Mouse (Mus musculus): Measurements from ENCODE around the gene Fam120b. TPM values are rescaled to one million over a fixed set of nuclear protein-coding genes. Genes with fewer than 3 reads are reported as not detected.

Fam120b gene
- total and polyA plus RNA-seq, 3 experiments: 17.2 to 19.5 (median 18.1) TPM

DNA sequence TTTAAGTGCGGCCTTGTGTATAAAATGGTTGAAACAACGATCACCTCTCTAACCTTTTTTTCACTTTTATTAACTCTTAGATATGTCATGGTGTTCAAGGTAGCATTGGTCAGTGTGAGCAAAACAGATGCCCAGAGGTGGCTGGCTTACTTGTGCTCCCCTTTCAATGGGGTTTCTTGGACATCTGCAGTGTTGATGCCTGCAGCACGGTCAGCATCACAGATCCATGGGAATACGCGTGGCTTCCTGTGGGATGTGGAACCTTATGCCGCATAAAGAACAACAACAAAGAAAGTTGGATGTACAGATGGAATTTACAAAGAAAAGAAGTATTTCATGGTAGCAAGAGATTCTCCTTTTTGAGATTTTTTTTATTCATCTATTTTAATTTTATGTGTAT, 25.4 kb downstream of the Fam120b start:
- Histone ChIP-seq H3K4me3 (replicated peaks in 1 of 3; ENCODE audit: low read depth in 2 of 3, low read length in 2 of 3, poor library complexity in 1 of 3) (no peak overlapping the region), H3K27me3 (replicated peaks) (no peaks in the 10 kb centered on the region), H3K4me2 (ENCODE audit: insufficient read depth, low read depth, poor library complexity, severe bottlenecking) (no peak overlapping the region), H3K9me3 (replicated peaks; ENCODE audit: low read length) (peaks cover 4% of the 10 kb centered on the region), H3K4me1 (ENCODE audit: control insufficient read depth in 1 of 2, insufficient read depth in 2 of 2) (no peaks in the 10 kb centered on the region), H3K79me2 (replicated peaks; ENCODE audit: control insufficient read depth, extremely low read depth, insufficient read depth, poor library complexity, severe bottlenecking) (no peaks in the 10 kb centered on the region), H3K36me3 (replicated peaks in 1 of 2; ENCODE audit: control insufficient read depth in 1 of 2, insufficient read depth in 1 of 2, low read length in 1 of 2) (peaks cover 80 to 97% of the 10 kb centered on the region in 2 experiments), H3K9ac (ENCODE audit: insufficient read depth, low read depth) (no peak overlapping the region), H3K27ac (ENCODE audit: insufficient read depth, low read depth) (no peak overlapping the region)
- dilution Hi-C loops (cut with MboI; ENCODE audit: extremely low pct_ligation_motif_present, extremely low pct_unique_long_range_greater_than_20kb, low sequenced_read_pairs): no loop called here
- in situ Hi-C loops (cut with MboI; ENCODE audit: low pct_ligation_motif_present, low pct_unique_long_range_greater_than_20kb, low sequenced_read_pairs): no loop called here
- DNase-seq (ENCODE audit: extremely low read depth): no peak
- no peak for TF ChIP-seq IRF4 (IDR thresholded peaks at IDR 0.05; ENCODE audit: low read depth, low read length)
- TF ChIP-seq ZMIZ1 (IDR thresholded peaks at IDR 0.05; ENCODE audit: low read depth, low read length): no peak
- no peak for TF ChIP-seq USF2 (conservative IDR thresholded peaks at IDR 0.05; ENCODE audit: low read depth, low read length)
- TF ChIP-seq CTCF (conservative IDR thresholded peaks at IDR 0.05 in 1 of 2, IDR thresholded peaks at IDR 0.05 in 1 of 2; ENCODE audit: low read depth in 2 of 2, low read length in 2 of 2): no peak
- TF ChIP-seq RCOR1 (conservative IDR thresholded peaks at IDR 0.05; ENCODE audit: low read depth, low read length): no peak
- no peak for TF ChIP-seq POLR2AphosphoS2 (IDR thresholded peaks at IDR 0.05; ENCODE audit: low read depth, low read length)
- TF ChIP-seq GABPA (IDR thresholded peaks at IDR 0.05; ENCODE audit: insufficient replicate concordance, low read depth, low read length): no peak
- no peak for TF ChIP-seq NELFE (IDR thresholded peaks at IDR 0.05; ENCODE audit: low read depth, low read length)
- TF ChIP-seq CHD2 (IDR thresholded peaks at IDR 0.05; ENCODE audit: low read length): no peak
- TF ChIP-seq ZNF384 (IDR thresholded peaks at IDR 0.05; ENCODE audit: low read depth, low read length): no peak
- no peak for TF ChIP-seq E2F4 (IDR thresholded peaks at IDR 0.05; ENCODE audit: insufficient replicate concordance, low read depth, low read length)
- TF ChIP-seq MYC (IDR thresholded peaks at IDR 0.05; ENCODE audit: low read depth, low read length): no peak
- TF ChIP-seq BHLHE40 (IDR thresholded peaks at IDR 0.05; ENCODE audit: low read depth, low read length): no peak
- TF ChIP-seq EP300 (IDR thresholded peaks at IDR 0.05; ENCODE audit: low read length): no peak
- TF ChIP-seq JUN (IDR thresholded peaks at IDR 0.05; ENCODE audit: insufficient read depth, low read depth, low read length): no peak
- TF ChIP-seq ZKSCAN1 (IDR thresholded peaks at IDR 0.05; ENCODE audit: borderline replicate concordance, low read depth, low read length): no peak
- no peak for TF ChIP-seq SMC3 (IDR thresholded peaks at IDR 0.05; ENCODE audit: low read depth, low read length)

DNA sequence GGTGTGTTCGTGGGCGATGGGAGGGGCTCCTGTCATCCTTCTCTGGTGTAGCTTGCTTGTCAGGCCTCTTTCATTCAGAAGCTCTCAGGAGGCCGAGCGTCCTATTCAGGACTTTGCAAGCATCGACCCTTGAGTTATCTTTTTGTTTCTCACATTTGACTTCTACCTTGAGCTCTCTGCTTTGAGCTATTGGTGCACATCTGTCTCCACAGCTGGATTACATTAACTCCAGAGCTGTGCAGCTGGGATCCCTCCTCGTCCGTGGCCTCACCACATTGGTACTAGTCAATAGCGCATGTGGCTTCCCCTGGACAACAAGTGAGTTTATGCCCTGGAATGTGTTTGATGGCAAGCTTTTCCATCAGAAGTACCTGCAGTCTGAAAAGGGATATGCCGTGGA, 26.7 kb downstream of the Fam120b start:
- H3K4me2 ChIP-seq (ENCODE audit: insufficient read depth, low read depth, poor library complexity, severe bottlenecking): no peak overlapping the region
- H3K4me1 ChIP-seq (ENCODE audit: control insufficient read depth in 1 of 2, insufficient read depth in 2 of 2): no peaks in the 10 kb centered on the region
- no peaks in the 10 kb centered on the region for H3K79me2 ChIP-seq (replicated peaks; ENCODE audit: control insufficient read depth, extremely low read depth, insufficient read depth, poor library complexity, severe bottlenecking)
- dilution Hi-C loops (cut with MboI; ENCODE audit: extremely low pct_ligation_motif_present, extremely low pct_unique_long_range_greater_than_20kb, low sequenced_read_pairs): no loop called here
- H3K9ac ChIP-seq (ENCODE audit: insufficient read depth, low read depth): no peak overlapping the region
- DNase-seq (ENCODE audit: extremely low read depth): no peak
- peaks cover 77 to 95% of the 10 kb centered on the region in 2 experiments for H3K36me3 ChIP-seq (replicated peaks in 1 of 2; ENCODE audit: control insufficient read depth in 1 of 2, insufficient read depth in 1 of 2, low read length in 1 of 2)
- H3K27ac ChIP-seq (ENCODE audit: insufficient read depth, low read depth): no peak overlapping the region
- no peak overlapping the region for H3K4me3 ChIP-seq (replicated peaks in 1 of 3; ENCODE audit: low read depth in 2 of 3, low read length in 2 of 3, poor library complexity in 1 of 3)
- in situ Hi-C loops (cut with MboI; ENCODE audit: low pct_ligation_motif_present, low pct_unique_long_range_greater_than_20kb, low sequenced_read_pairs): no loop called here
- H3K27me3 ChIP-seq (replicated peaks): no peaks in the 10 kb centered on the region
- TF ChIP-seq GABPA (IDR thresholded peaks at IDR 0.05; ENCODE audit: insufficient replicate concordance, low read depth, low read length): no peak
- no peak for TF ChIP-seq ZMIZ1 (IDR thresholded peaks at IDR 0.05; ENCODE audit: low read depth, low read length)
- TF ChIP-seq MAFK (IDR thresholded peaks at IDR 0.05; ENCODE audit: insufficient replicate concordance, low read length): no peak
- TF ChIP-seq PAX5 (IDR thresholded peaks at IDR 0.05; ENCODE audit: low read length): no peak
- TF ChIP-seq MAX (IDR thresholded peaks at IDR 0.05; ENCODE audit: low read length): no peak
- TF ChIP-seq E2F4 (IDR thresholded peaks at IDR 0.05; ENCODE audit: insufficient replicate concordance, low read depth, low read length): no peak
- no peak for TF ChIP-seq HCFC1 (IDR thresholded peaks at IDR 0.05; ENCODE audit: low read depth, low read length)
- TF ChIP-seq SMC3 (IDR thresholded peaks at IDR 0.05; ENCODE audit: low read depth, low read length): no peak
- no peak for TF ChIP-seq UBTF (IDR thresholded peaks at IDR 0.05; ENCODE audit: low read depth, low read length)
- TF ChIP-seq MAZ (IDR thresholded peaks at IDR 0.05; ENCODE audit: low read depth, low read length): no peak
- TF ChIP-seq RCOR1 (conservative IDR thresholded peaks at IDR 0.05; ENCODE audit: low read depth, low read length): no peak
- no peak for TF ChIP-seq KAT2A (IDR thresholded peaks at IDR 0.05; ENCODE audit: insufficient replicate concordance, low read length)
- TF ChIP-seq MXI1 (IDR thresholded peaks at IDR 0.05; ENCODE audit: low read depth, low read length): no peak
- TF ChIP-seq USF2 (conservative IDR thresholded peaks at IDR 0.05; ENCODE audit: low read depth, low read length): no peak
- TF ChIP-seq TBP (conservative IDR thresholded peaks at IDR 0.05; ENCODE audit: low read depth, low read length): no peak
- no peak for TF ChIP-seq ZKSCAN1 (IDR thresholded peaks at IDR 0.05; ENCODE audit: borderline replicate concordance, low read depth, low read length)
- TF ChIP-seq EP300 (IDR thresholded peaks at IDR 0.05; ENCODE audit: low read length): no peak
- no peak for TF ChIP-seq POLR2A (IDR thresholded peaks at IDR 0.05; ENCODE audit: low read depth, low read length)
- peaks cover 4% of the 10 kb centered on the region for H3K9me3 ChIP-seq (replicated peaks; ENCODE audit: low read length)
